ENCODE assay signal across 10 mouse cellular contexts in genomic region chr5:93042831-93043687, GRCm38 (mm10). TPM values are rescaled to one million over a fixed set of nuclear protein-coding genes. Genes with fewer than 3 reads are reported as not detected.
DNase-seq lines count a peak whose midpoint lies in the region; ATAC-seq and TF ChIP-seq lines count a peak whose summit lies in the region.
"Had no signal": no experiment of that assay in that cellular context is flagged by ENCODE, and none has a peak within 500 bp of the region (broad histone marks: within the 10 kb centered on the region; RNA-seq: fewer than 3 reads in every experiment).

No protein-coding gene starts in this region.

- H3K4me2 ChIP-seq in heart, embryonic 15.5 days: peak overlapping the region; percentile 100
- H3K4me2 ChIP-seq in embryonic facial prominence, embryonic 14.5 days (ENCODE audit: low read depth, low read length): peak overlapping the region; percentile 96
- peak overlapping the region; percentile 99 for H3K4me2 ChIP-seq in limb, embryonic 12.5 days

- peaks cover 22% of the 10 kb centered on the region for H3K4me1 ChIP-seq in heart, embryonic 15.5 days (replicated peaks)
- peaks cover 34% of the 10 kb centered on the region for H3K4me1 ChIP-seq in E14TG2a.4 (replicated peaks; ENCODE audit: low read depth, low read length)
- peaks cover 7% of the 10 kb centered on the region; the same call in 1 of the 2 replicates for H3K4me1 ChIP-seq in embryonic facial prominence, embryonic 14.5 days (ENCODE audit: control insufficient read depth, insufficient read depth, low read length)
- peaks cover 26% of the 10 kb centered on the region for H3K4me1 ChIP-seq in limb, embryonic 12.5 days (replicated peaks)

- no peaks in the 10 kb centered on the region for H3K9me3 ChIP-seq in heart, embryonic 15.5 days (replicated peaks)
- no peaks in the 10 kb centered on the region for H3K9me3 ChIP-seq in E14TG2a.4 (ENCODE audit: low read length)
- H3K9me3 ChIP-seq in embryonic facial prominence, embryonic 14.5 days (ENCODE audit: control insufficient read depth, low read length): no peaks in the 10 kb centered on the region
- H3K9me3 ChIP-seq in limb, embryonic 12.5 days: no peaks in the 10 kb centered on the region

- no peak overlapping the region for H3K4me3 ChIP-seq in heart, embryonic 15.5 days
- H3K4me3 ChIP-seq in E14TG2a.4 (replicated peaks; ENCODE audit: low read length): peak overlapping the region; percentile 86
- peak overlapping the region; percentile 53 for H3K4me3 ChIP-seq in embryonic facial prominence, embryonic 14.5 days (ENCODE audit: low read depth, low read length)
- H3K4me3 ChIP-seq in limb, embryonic 12.5 days (replicated peaks): peak overlapping the region; percentile 59; the same call in 1 of the 2 replicates

- no peak overlapping the region for H3K27ac ChIP-seq in heart, embryonic 15.5 days
- H3K27ac ChIP-seq in embryonic facial prominence, embryonic 14.5 days (replicated peaks; ENCODE audit: low read depth, low read length): no peak overlapping the region
- no peak overlapping the region for H3K27ac ChIP-seq in limb, embryonic 12.5 days

- no peak overlapping the region for H3K9ac ChIP-seq in heart, embryonic 15.5 days
- no peak overlapping the region for H3K9ac ChIP-seq in embryonic facial prominence, embryonic 14.5 days (ENCODE audit: low read depth, low read length)
- no peak overlapping the region for H3K9ac ChIP-seq in limb, embryonic 12.5 days (replicated peaks)

- H3K27me3 ChIP-seq in heart, embryonic 15.5 days: peaks cover 63% of the 10 kb centered on the region
- H3K27me3 ChIP-seq in E14TG2a.4 (ENCODE audit: insufficient read depth, low read length): peaks cover 66% of the 10 kb centered on the region
- peaks cover 55% of the 10 kb centered on the region for H3K27me3 ChIP-seq in embryonic facial prominence, embryonic 14.5 days (replicated peaks; ENCODE audit: control insufficient read depth, insufficient read depth, low read length)
- peaks cover 74% of the 10 kb centered on the region for H3K27me3 ChIP-seq in limb, embryonic 12.5 days

- H3K36me3 ChIP-seq in heart, embryonic 15.5 days: no peaks in the 10 kb centered on the region
- no peaks in the 10 kb centered on the region for H3K36me3 ChIP-seq in E14TG2a.4 (ENCODE audit: insufficient read depth, low read length)
- no peaks in the 10 kb centered on the region for H3K36me3 ChIP-seq in embryonic facial prominence, embryonic 14.5 days (ENCODE audit: control insufficient read depth, insufficient read depth, low read length)
- H3K36me3 ChIP-seq in limb, embryonic 12.5 days: no peaks in the 10 kb centered on the region
- H3K36me3 ChIP-seq: G1E had no signal

- DNase-seq in heart, adult 9 months (ENCODE audit: low spot score in 2 of 2): no peak
- DNase-seq in embryonic facial prominence, embryonic 14.5 days (ENCODE audit: low spot score): no peak
- DNase-seq in left cerebral cortex, adult 11 months (ENCODE audit: low spot score): no peak
- no peak for DNase-seq in spleen, postnatal 10 days (ENCODE audit: low spot score in 2 of 2)
- no peak for DNase-seq in spleen, postnatal 4 days (ENCODE audit: low spot score in 2 of 2)
- DNase-seq: layer of hippocampus, adult 9-11 months had no signal

- no peak for TF ChIP-seq CTCF in E14TG2a.4 (conservative IDR thresholded peaks at IDR 0.05; ENCODE audit: low read length)

- 48% methylated on average over 18 of the region's 18 CpGs for WGBS in heart, embryonic 15.5 days
- 37% methylated on average over 17 of the region's 18 CpGs for WGBS in embryonic facial prominence, embryonic 14.5 days
- 43% methylated on average over 18 of the region's 18 CpGs for WGBS in limb, embryonic 12.5 days

- no peak for ATAC-seq in heart, embryonic 15.5 days (replicated peaks; ENCODE audit: insufficient number of reproducible peaks, insufficient read depth, low FRiP score, low read depth)
- no peak for ATAC-seq in embryonic facial prominence, embryonic 14.5 days (ENCODE audit: low read depth)
- ATAC-seq in limb, embryonic 12.5 days (ENCODE audit: insufficient number of reproducible peaks, insufficient read depth, low FRiP score, low TSS enrichment, low read depth): no peak

RNA-seq across cellular contexts. Expression of gene Sowahb, which starts 1.8 kb away (rescaled TPM):
- 0.09 and 0.25 TPM in 2 replicates for polyA plus RNA-seq in heart, embryonic 15.5 days (2015; fragmentation: Nextera tagmentation; extraction: Ambion mirVana)
- polyA plus RNA-seq in embryonic facial prominence, embryonic 14.5 days (2014; fragmentation: Nextera tagmentation; extraction: Ambion mirVana): 0.50 and 0.76 TPM in 2 replicates
- 0.64 and 0.73 TPM in 2 replicates for polyA plus RNA-seq in limb, embryonic 12.5 days (2016; fragmentation: Nextera tagmentation; extraction: Ambion mirVana)
- polyA plus RNA-seq: G1E had no signal

RNA-seq across cellular contexts. Expression of gene Sept11, which starts 50.2 kb away (rescaled TPM):
- 79.0 and 94.5 TPM in 2 replicates for polyA plus RNA-seq in heart, embryonic 15.5 days (2015; fragmentation: Nextera tagmentation; extraction: Ambion mirVana)
- polyA plus RNA-seq in embryonic facial prominence, embryonic 14.5 days (2014; fragmentation: Nextera tagmentation; extraction: Ambion mirVana): 187 and 197 TPM in 2 replicates
- polyA plus RNA-seq in limb, embryonic 12.5 days (2016; fragmentation: Nextera tagmentation; extraction: Ambion mirVana): 258 and 277 TPM in 2 replicates
